Mouse (Mus musculus) Patski (cell line): Measurements from ENCODE around the gene Cacnb2. TPM values are rescaled to one million over a fixed set of nuclear protein-coding genes. Genes with fewer than 3 reads are reported as not detected.

Experiments
- ATAC-seq: fragments of 100-300 bp; one replicate; pipeline ENCODE4 v1.8.0; 2021
- CTCF ChIA-PET: fragments of 350-600 bp; sonication (Branson Sonifier 250); formaldehyde crosslinking; loops from one replicate; lab custom pipeline; 2022; ENCODE audit warnings: inconsistent platforms; lab: Charles Lee
- POLR2A ChIA-PET: fragments of 350-600 bp; sonication (Branson Sonifier 250); formaldehyde crosslinking; loops from one replicate; lab custom pipeline; 2022; ENCODE audit warnings: antibody characterized with exemption, inconsistent platforms; lab: Charles Lee
- DNase-seq: peaks from one replicate; pipeline ENCODE4 v3.0.0-alpha.2; 2011; ENCODE audit warnings: low read depth, low spot score
- H3K27me3 ChIP-seq: fragments of 371-371 bp; one replicate; pipeline ENCODE4 v1.5.1; 2021
- CTCF ChIP-seq: fragments of 100-300 bp; IDR thresholded peaks from one replicate; pipeline ENCODE4 v1.5.1; 2021
- in situ Hi-C: fragments of 300-500 bp; cut with MboI; formaldehyde crosslinking; loops from 3 replicates; pipeline ENCODE4 v1.11.1; 2018; ENCODE audit warnings: low pct_unique_long_range_greater_than_20kb, mixed read lengths
- polyA plus RNA-seq: library from polyadenylated mRNA; unstranded; gene quantifications from one replicate; pipeline ENCODE4 v1.2.3, GENCODE M21; 2021

The Cacnb2 gene
- polyA plus RNA-seq, 1 experiment from 2014 or later: 0.91 TPM

- ChIA-PET CTCF (no interaction called here), POLR2A (no interaction called here)
- peaks cover 2% of the 10 kb centered on the region for H3K27me3 ChIP-seq
- TF ChIP-seq CTCF: no peak
- DNase-seq (no peak), ATAC-seq (no peak)
- in situ Hi-C loops: no loop called here
These were observed 350.2 kb downstream of the Cacnb2 start for GRCm38 (mm10) chr2:14953090-14953489.

GRCm38 (mm10) chr2:14960963-14961488 lies 358.1 kb downstream of the Cacnb2 start:
- DNase-seq (no peak), ATAC-seq (peak; percentile 60)
- no peak for TF ChIP-seq CTCF
- POLR2A ChIA-PET: no interaction called here
- peaks cover 4% of the 10 kb centered on the region for H3K27me3 ChIP-seq
- CTCF ChIA-PET: interaction anchor here (1.5 kb wide), 1 partner anchor 15 kb away, joined by 4 read pairs; no protein-coding TSS in a partner anchor
- in situ Hi-C loops: no loop called here

GRCm38 (mm10) chr2:14961493-14961892 lies 358.6 kb downstream of the Cacnb2 start:
- CTCF ChIA-PET: no interaction called here
- POLR2A ChIA-PET: no interaction called here

GRCm38 (mm10) chr2:14984029-14984428 lies 381.1 kb downstream of the Cacnb2 start:
- TF ChIP-seq CTCF: no peak
- CTCF ChIA-PET: no interaction called here
- no peak for ATAC-seq
- H3K27me3 ChIP-seq: no peaks in the 10 kb centered on the region
- DNase-seq: no peak
- POLR2A ChIA-PET: no interaction called here
- in situ Hi-C loops: no loop called here

More at GRCm38 (mm10) chr2:14961493-14961892, 358.6 kb downstream of the Cacnb2 start:
- in situ Hi-C loops: no loop called here
- no peak for TF ChIP-seq CTCF
- H3K27me3 ChIP-seq: peaks cover 4% of the 10 kb centered on the region
- DNase-seq: no peak
- no peak for ATAC-seq

GRCm38 (mm10) chr2:14988451-14988850 lies 385.6 kb downstream of the Cacnb2 start:
- ATAC-seq: no peak

GRCm38 (mm10) chr2:14989350-14989749 lies 386.5 kb downstream of the Cacnb2 start:
- no peak for DNase-seq
- ATAC-seq: no peak
- in situ Hi-C loops: no loop called here
- no peak for TF ChIP-seq CTCF
- POLR2A ChIA-PET: no interaction called here
- CTCF ChIA-PET: no interaction called here
- H3K27me3 ChIP-seq: no peaks in the 10 kb centered on the region

More at GRCm38 (mm10) chr2:14988451-14988850, 385.6 kb downstream of the Cacnb2 start:
- H3K27me3 ChIP-seq: no peaks in the 10 kb centered on the region
- no peak for DNase-seq
- in situ Hi-C loops: no loop called here
- ChIA-PET POLR2A (no interaction called here), CTCF (no interaction called here)
- no peak for TF ChIP-seq CTCF

- TF ChIP-seq CTCF: no peak
- ChIA-PET POLR2A (no interaction called here), CTCF (no interaction called here)
- no peak for DNase-seq
- ATAC-seq: no peak
- H3K27me3 ChIP-seq: no peaks in the 10 kb centered on the region
- in situ Hi-C loops: no loop called here
These were observed 389.6 kb downstream of the Cacnb2 start for GRCm38 (mm10) chr2:14992531-14992930.

GRCm38 (mm10) chr2:14996036-14996435 lies 393.1 kb downstream of the Cacnb2 start:
- CTCF ChIA-PET: no interaction called here

GRCm38 (mm10) chr2:14997836-14998235 lies 394.9 kb downstream of the Cacnb2 start:
- ChIA-PET POLR2A (no interaction called here), CTCF (no interaction called here)
- no peak for TF ChIP-seq CTCF
- no peaks in the 10 kb centered on the region for H3K27me3 ChIP-seq
- in situ Hi-C loops: no loop called here
- no peak for DNase-seq
- ATAC-seq: no peak

More at GRCm38 (mm10) chr2:14996036-14996435, 393.1 kb downstream of the Cacnb2 start:
- POLR2A ChIA-PET: interaction anchor here (0.6 kb wide), 1 partner anchor 685 kb away, joined by 6 read pairs; no protein-coding TSS in a partner anchor
- ATAC-seq: no peak
- H3K27me3 ChIP-seq: no peaks in the 10 kb centered on the region
- no peak for DNase-seq
- TF ChIP-seq CTCF: no peak
- in situ Hi-C loops: no loop called here

GRCm38 (mm10) chr2:15007531-15007930 lies 404.6 kb downstream of the Cacnb2 start:
- ChIA-PET POLR2A (no interaction called here), CTCF (no interaction called here)
- in situ Hi-C loops: no loop called here
- no peak for ATAC-seq
- no peak for TF ChIP-seq CTCF
- no peak for DNase-seq
- H3K27me3 ChIP-seq: no peaks in the 10 kb centered on the region

- ChIA-PET POLR2A (no interaction called here), CTCF (no interaction called here)
- in situ Hi-C loops: no loop called here
- DNase-seq (no peak), ATAC-seq (no peak)
- H3K27me3 ChIP-seq: no peaks in the 10 kb centered on the region
- no peak for TF ChIP-seq CTCF
These were observed 405.2 kb downstream of the Cacnb2 start for GRCm38 (mm10) chr2:15008072-15008471.
